Mouse (Mus musculus): Measurements from ENCODE around the gene Cib1. TPM values are rescaled to one million over a fixed set of nuclear protein-coding genes. Genes with fewer than 3 reads are reported as not detected.
A peak's percentile ranks its signal among the peaks of the same experiment; 100 is the strongest.

The Cib1 gene
- polyA plus RNA-seq, 1 experiment from 2014 or later: 55.0 TPM

DNA sequence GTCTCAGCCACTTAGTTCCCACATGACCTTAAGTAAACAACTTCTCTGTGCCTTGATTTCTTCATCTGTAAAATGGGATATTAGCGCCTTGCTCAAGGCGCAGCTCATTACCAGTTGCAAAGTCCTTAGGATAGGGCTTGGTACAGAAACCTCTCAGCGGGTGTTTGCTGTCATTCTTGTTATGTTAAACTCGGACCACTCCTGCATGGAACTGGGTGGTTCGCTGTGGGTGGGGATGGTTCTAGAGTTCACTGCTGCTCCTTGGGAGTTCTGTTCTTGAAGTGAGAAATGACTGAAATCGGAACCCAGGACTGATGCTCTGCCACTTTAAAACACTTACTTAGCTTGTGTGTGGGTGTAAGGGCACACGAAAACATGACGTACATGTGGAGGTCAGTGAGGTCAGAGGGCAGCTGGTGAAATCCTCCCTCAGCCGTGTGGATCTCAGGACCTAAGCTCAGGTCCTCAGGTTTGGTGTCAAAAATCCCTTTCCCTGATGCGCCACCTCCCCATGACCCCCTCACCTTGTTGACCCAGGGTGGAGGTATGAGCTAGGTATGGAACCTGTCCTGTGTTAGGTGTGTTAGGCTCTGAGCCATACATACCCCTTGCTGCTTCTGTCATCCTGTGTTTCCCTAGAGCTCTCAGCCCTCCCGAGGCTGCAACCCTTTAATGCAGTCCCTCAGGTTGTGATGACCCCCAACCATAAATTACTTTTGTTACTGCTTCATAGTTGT is 32.6 kb downstream of the Cib1 start:
- no peaks in the 10 kb centered on the region for H3K36me3 ChIP-seq (ENCODE audit: control insufficient read depth, insufficient read depth, low read length)
- ATAC-seq (ENCODE audit: low FRiP score): no peak
- H3K27ac ChIP-seq (ENCODE audit: low read depth, low read length): no peak overlapping the region
- WGBS: 78% methylated on average over 11 of the region's 11 CpGs
- H3K4me1 ChIP-seq (ENCODE audit: control insufficient read depth, insufficient read depth, low read length): peaks cover 50% of the 10 kb centered on the region
- no peak overlapping the region for H3K4me3 ChIP-seq (ENCODE audit: low read depth, low read length)
- H3K27me3 ChIP-seq (ENCODE audit: control insufficient read depth, insufficient read depth, low read length): no peaks in the 10 kb centered on the region
- H3K4me2 ChIP-seq: no peak overlapping the region; the same call in 1 of the 2 replicates
- no peaks in the 10 kb centered on the region for H3K9me3 ChIP-seq (ENCODE audit: control insufficient read depth, low read length)
- H3K9ac ChIP-seq (ENCODE audit: low read length): no peak overlapping the region
- peak; percentile 81 for DNase-seq (ENCODE audit: low spot score, missing footprints)

DNA sequence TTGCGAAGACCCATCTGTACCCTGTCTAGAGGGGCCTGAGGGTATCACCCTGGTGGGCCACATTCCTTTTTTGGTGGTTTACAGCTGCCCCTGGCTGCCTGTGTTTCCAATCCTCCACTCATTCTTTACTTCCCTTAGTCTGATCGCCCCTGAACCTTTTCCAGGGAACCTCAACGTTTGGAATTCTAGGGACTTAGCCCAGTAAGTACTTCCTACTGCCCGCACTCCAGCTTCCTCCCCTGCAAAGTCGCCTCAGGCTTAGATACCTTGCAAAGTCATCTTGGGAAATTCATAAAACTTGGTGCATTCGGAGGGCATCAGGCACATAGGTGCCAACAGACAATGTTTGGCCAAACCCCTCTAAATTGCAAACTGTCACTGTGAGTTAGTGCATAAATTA is 33.3 kb downstream of the Cib1 start:
- Histone ChIP-seq H3K27me3 (ENCODE audit: control insufficient read depth, insufficient read depth, low read length) (no peaks in the 10 kb centered on the region), H3K36me3 (ENCODE audit: control insufficient read depth, insufficient read depth, low read length) (no peaks in the 10 kb centered on the region), H3K4me1 (ENCODE audit: control insufficient read depth, insufficient read depth, low read length) (peaks cover 53% of the 10 kb centered on the region), H3K9me3 (ENCODE audit: control insufficient read depth, low read length) (no peaks in the 10 kb centered on the region), H3K4me3 (ENCODE audit: low read depth, low read length) (peak overlapping the region; percentile 72), H3K27ac (ENCODE audit: low read depth, low read length) (peak overlapping the region; percentile 90; the same call in 1 of the 2 replicates), H3K4me2 (peak overlapping the region; percentile 92), H3K9ac (ENCODE audit: low read length) (peak overlapping the region; percentile 90)
- DNase-seq (ENCODE audit: low spot score, missing footprints) (peak; percentile 86), ATAC-seq (ENCODE audit: low FRiP score) (no peak)
- WGBS: 42% methylated on average over 6 of the region's 6 CpGs

DNA sequence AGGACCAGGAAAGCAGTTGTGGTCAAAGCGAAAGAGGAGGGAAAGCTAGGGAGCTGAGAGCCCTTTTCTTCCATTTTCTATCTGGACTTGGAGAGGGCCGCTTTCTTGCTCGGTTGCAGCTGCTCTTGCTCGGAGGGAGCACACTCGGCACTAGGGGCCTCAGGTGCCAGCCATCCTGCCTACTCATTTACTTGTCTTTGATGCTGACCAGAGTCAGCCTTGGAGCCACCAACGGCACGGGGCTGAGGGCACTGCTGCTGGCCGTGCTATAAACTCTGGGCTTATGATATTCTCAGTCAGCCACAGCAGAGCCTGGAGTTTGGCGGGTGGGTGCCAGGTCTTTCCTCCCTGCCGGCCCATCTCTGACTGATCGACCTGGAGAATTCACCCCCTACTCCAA is 33.8 kb downstream of the Cib1 start:
- Histone ChIP-seq H3K4me1 (ENCODE audit: control insufficient read depth, insufficient read depth, low read length) (peaks cover 56% of the 10 kb centered on the region), H3K4me3 (ENCODE audit: low read depth, low read length) (peak overlapping the region; percentile 72), H3K27me3 (ENCODE audit: control insufficient read depth, insufficient read depth, low read length) (no peaks in the 10 kb centered on the region), H3K9ac (ENCODE audit: low read length) (peak overlapping the region; percentile 90), H3K9me3 (ENCODE audit: control insufficient read depth, low read length) (no peaks in the 10 kb centered on the region), H3K27ac (ENCODE audit: low read depth, low read length) (peak overlapping the region; percentile 90), H3K36me3 (ENCODE audit: control insufficient read depth, insufficient read depth, low read length) (no peaks in the 10 kb centered on the region), H3K4me2 (peak overlapping the region; percentile 92)
- no peak for DNase-seq (ENCODE audit: low spot score, missing footprints)
- peak; percentile 7; the same call in 1 of the 2 replicates for ATAC-seq (ENCODE audit: low FRiP score)
- WGBS: 2% methylated on average over 11 of the region's 11 CpGs

DNA sequence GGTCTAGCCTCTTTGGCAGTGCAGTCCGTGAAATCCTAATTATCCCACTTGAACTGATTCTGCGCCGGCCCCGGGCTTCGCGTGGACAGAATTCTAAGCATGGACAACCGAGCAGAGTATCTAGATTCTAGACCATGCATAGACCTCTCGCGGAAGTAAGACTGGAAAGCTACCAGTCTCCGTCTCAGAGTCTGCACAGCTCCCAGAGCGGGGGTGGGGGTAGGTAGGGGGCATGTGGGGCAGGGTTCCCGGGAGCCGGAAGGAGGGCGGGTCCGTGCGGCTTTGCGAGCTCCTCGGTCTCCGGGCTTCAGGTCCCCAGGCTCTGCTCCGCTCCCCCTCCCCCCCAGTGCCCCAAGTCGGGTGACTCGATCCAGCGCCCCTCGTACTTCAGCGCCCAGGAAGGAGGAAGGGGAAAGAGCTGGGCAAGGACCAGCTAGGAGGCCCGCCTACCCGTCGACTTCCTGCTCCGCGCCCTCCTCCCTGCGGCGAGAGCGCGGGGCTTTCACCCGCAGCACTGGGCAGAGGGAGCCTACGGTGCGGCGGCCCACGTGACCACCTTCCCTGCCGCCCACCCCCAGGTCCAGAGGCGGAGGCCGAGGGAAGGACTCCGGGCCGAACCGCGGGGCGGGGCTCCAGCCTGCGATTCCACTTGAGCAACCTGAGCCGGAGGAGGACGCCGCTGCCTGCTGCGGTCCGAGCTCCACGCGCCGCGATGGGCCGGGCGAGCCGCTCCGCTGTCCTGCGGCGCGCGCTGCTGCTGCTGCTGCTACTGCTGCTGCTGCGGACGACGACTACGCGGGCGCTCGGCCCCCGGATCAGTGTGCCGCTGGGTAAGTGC is 34.5 kb downstream of the Cib1 start:
- ATAC-seq (ENCODE audit: low FRiP score) (peak; percentile 93), DNase-seq (ENCODE audit: low spot score, missing footprints) (peak; percentile 97)
- H3K36me3 ChIP-seq (ENCODE audit: control insufficient read depth, insufficient read depth, low read length): no peaks in the 10 kb centered on the region
- H3K4me2 ChIP-seq: peak overlapping the region; percentile 92
- H3K27ac ChIP-seq (ENCODE audit: low read depth, low read length): peak overlapping the region; percentile 90
- peak overlapping the region; percentile 72 for H3K4me3 ChIP-seq (ENCODE audit: low read depth, low read length)
- H3K4me1 ChIP-seq (ENCODE audit: control insufficient read depth, insufficient read depth, low read length): peaks cover 50% of the 10 kb centered on the region
- peak overlapping the region; percentile 90 for H3K9ac ChIP-seq (ENCODE audit: low read length)
- H3K27me3 ChIP-seq (ENCODE audit: control insufficient read depth, insufficient read depth, low read length): no peaks in the 10 kb centered on the region
- WGBS: under 1% methylated on average over 60 of the region's 74 CpGs
- no peaks in the 10 kb centered on the region for H3K9me3 ChIP-seq (ENCODE audit: control insufficient read depth, low read length)

DNA sequence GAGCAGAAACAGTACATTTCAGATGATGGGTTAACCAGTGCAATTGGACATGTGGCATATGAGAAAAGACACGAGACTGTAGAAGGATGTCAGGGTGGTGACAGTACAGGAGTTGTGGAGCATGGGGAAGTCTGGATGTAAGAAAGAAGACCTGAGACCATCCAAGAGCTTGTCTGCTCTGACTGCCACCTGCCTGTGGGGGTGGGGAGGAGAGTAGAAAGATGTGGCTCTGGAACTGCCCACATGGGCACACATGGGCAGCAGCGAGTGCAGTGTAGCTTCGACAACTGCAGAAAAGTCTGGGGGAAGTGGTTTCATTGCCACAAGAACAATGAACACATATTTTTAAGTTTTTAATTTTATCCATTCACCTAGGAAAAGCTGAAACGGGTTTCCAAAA is 35.2 kb downstream of the Cib1 start:
- Histone ChIP-seq H3K27me3 (ENCODE audit: control insufficient read depth, insufficient read depth, low read length) (no peaks in the 10 kb centered on the region), H3K36me3 (ENCODE audit: control insufficient read depth, insufficient read depth, low read length) (no peaks in the 10 kb centered on the region), H3K4me1 (ENCODE audit: control insufficient read depth, insufficient read depth, low read length) (peaks cover 49% of the 10 kb centered on the region), H3K4me3 (ENCODE audit: low read depth, low read length) (peak overlapping the region; percentile 72; the same call in 1 of the 2 replicates), H3K4me2 (peak overlapping the region; percentile 92), H3K27ac (ENCODE audit: low read depth, low read length) (no peak overlapping the region; the same call in 1 of the 2 replicates), H3K9ac (ENCODE audit: low read length) (0 out of 2 replicates have a peak overlapping the region, but pooled peaks have one; percentile 90), H3K9me3 (ENCODE audit: control insufficient read depth, low read length) (no peaks in the 10 kb centered on the region)
- 12% methylated on average over 4 of the region's 4 CpGs for whole genome bisulfite sequencing
- DNase-seq (ENCODE audit: low spot score, missing footprints) (no peak), ATAC-seq (ENCODE audit: low FRiP score) (no peak)

DNA sequence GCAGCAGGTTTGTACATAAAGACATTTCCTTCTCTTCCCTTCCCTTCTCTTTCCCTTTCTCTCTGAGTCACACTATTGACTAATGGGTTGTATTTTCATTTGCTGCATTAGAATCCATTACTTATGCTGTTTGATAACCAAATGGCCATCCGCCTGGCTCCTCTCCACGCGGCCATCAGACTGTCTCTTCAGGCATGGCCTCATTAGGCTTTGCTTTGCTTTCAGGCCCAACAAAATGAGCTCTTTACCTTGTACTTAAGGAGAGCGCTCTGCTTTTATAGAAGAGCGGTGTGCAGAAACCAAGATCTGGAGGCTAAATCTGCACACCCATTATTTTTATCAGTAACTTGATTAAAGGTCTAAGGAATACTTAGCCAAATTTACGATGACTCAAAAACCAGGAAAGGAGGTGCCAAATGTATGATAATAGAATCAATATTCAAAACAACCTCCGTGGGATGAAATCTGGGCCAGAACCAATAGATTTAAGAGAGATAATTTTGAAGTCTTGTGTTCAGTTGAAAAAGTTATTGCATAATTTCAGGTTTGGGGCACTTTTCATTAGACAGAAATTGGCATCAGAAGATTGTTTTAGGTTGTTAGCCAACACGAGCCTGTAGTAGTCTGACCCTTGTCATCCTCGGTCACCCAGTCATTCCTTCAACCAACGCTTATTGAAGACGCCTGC is 36.9 kb downstream of the Cib1 start:
- H3K4me1 ChIP-seq (ENCODE audit: control insufficient read depth, insufficient read depth, low read length): peaks cover 48% of the 10 kb centered on the region
- DNase-seq (ENCODE audit: low spot score, missing footprints): peak; percentile 60
- H3K9me3 ChIP-seq (ENCODE audit: control insufficient read depth, low read length): no peaks in the 10 kb centered on the region
- H3K27ac ChIP-seq (ENCODE audit: low read depth, low read length): no peak overlapping the region
- H3K4me2 ChIP-seq: no peak overlapping the region
- H3K27me3 ChIP-seq (ENCODE audit: control insufficient read depth, insufficient read depth, low read length): no peaks in the 10 kb centered on the region
- H3K9ac ChIP-seq (ENCODE audit: low read length): no peak overlapping the region
- H3K36me3 ChIP-seq (ENCODE audit: control insufficient read depth, insufficient read depth, low read length): no peaks in the 10 kb centered on the region
- WGBS: 93% methylated on average over 10 of the region's 11 CpGs
- ATAC-seq (ENCODE audit: low FRiP score): no peak
- no peak overlapping the region for H3K4me3 ChIP-seq (ENCODE audit: low read depth, low read length)

DNA sequence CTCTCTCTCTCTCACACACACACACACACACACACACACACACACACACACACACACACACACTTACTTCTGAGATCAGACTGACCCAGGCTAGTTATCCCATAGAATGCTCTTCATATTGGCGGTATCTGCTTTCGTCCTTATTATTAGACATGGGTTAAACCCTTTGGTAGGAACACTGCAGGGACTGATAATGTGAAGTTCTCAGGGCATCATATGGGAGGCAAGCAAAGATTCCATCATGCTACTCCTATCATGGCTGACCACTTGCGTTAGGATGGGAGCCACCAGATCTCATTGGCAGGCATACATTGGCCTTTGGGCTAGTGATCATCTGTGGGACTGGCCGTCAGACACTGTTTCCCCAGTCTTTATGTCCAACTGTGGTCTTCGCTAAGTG is 37.5 kb downstream of the Cib1 start:
- no peak for ATAC-seq (ENCODE audit: low FRiP score)

DNA sequence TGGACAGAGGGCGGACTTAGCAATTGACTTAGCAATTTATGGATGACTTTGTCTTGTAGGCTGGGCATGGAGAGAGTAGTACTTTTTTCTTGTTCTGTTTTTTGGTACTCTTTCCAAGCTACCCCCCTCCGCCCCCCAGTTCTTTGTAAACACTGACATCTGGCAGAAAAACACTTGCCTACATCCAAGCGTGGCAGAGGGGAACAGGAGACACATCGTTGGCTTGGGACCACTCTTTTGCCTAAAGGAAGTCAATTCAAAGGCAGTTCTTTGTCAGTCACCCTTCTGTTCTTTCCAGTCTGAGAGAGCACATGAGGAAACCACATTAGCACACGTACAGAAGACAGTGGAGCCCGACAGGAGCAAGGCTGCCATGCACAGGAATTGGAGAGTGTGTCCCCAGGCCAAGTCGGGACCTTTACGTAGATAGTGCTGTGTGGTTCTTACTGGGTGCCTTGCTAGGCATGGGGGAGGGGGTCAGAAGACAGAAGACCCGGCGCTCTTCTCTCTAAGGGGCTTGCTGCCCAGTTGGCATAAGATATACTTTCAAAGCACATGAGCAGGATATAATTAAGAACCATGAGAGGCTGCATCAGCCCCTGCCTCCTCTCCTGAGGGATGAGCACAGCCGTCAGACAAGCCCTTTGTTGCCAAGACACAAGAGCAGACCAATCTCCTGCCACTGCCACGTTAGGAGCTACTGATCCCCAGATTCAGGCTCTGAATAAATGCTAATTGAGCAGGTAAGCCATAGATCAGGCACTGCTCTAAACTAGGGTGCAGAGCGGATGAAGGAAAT is 38.5 kb downstream of the Cib1 start:
- Histone ChIP-seq H3K27me3 (ENCODE audit: control insufficient read depth, insufficient read depth, low read length) (no peaks in the 10 kb centered on the region), H3K9ac (ENCODE audit: low read length) (no peak overlapping the region), H3K4me3 (ENCODE audit: low read depth, low read length) (no peak overlapping the region), H3K36me3 (ENCODE audit: control insufficient read depth, insufficient read depth, low read length) (no peaks in the 10 kb centered on the region), H3K4me2 (no peak overlapping the region), H3K4me1 (ENCODE audit: control insufficient read depth, insufficient read depth, low read length) (peaks cover 39% of the 10 kb centered on the region), H3K27ac (ENCODE audit: low read depth, low read length) (0 out of 2 replicates have a peak overlapping the region, but pooled peaks have one; percentile 37), H3K9me3 (ENCODE audit: control insufficient read depth, low read length) (no peaks in the 10 kb centered on the region)
- 59% methylated on average over 13 of the region's 13 CpGs for WGBS
- ATAC-seq (ENCODE audit: low FRiP score) (no peak), DNase-seq (ENCODE audit: low spot score, missing footprints) (peak; percentile 75)

More for the DNA sequence above, 37.5 kb downstream of the Cib1 start:
- Histone ChIP-seq H3K9ac (ENCODE audit: low read length) (no peak overlapping the region), H3K4me2 (no peak overlapping the region), H3K4me3 (ENCODE audit: low read depth, low read length) (no peak overlapping the region), H3K36me3 (ENCODE audit: control insufficient read depth, insufficient read depth, low read length) (no peaks in the 10 kb centered on the region), H3K27me3 (ENCODE audit: control insufficient read depth, insufficient read depth, low read length) (no peaks in the 10 kb centered on the region), H3K27ac (ENCODE audit: low read depth, low read length) (no peak overlapping the region), H3K9me3 (ENCODE audit: control insufficient read depth, low read length) (no peaks in the 10 kb centered on the region), H3K4me1 (ENCODE audit: control insufficient read depth, insufficient read depth, low read length) (peaks cover 47% of the 10 kb centered on the region)
- WGBS: 93% methylated on average over 5 of the region's 5 CpGs
- DNase-seq (ENCODE audit: low spot score, missing footprints): no peak

Measured in midbrain, embryonic 11.5 days (tissue).